Mouse (Mus musculus): ENCODE results near the gene Tbc1d5.

DNA sequence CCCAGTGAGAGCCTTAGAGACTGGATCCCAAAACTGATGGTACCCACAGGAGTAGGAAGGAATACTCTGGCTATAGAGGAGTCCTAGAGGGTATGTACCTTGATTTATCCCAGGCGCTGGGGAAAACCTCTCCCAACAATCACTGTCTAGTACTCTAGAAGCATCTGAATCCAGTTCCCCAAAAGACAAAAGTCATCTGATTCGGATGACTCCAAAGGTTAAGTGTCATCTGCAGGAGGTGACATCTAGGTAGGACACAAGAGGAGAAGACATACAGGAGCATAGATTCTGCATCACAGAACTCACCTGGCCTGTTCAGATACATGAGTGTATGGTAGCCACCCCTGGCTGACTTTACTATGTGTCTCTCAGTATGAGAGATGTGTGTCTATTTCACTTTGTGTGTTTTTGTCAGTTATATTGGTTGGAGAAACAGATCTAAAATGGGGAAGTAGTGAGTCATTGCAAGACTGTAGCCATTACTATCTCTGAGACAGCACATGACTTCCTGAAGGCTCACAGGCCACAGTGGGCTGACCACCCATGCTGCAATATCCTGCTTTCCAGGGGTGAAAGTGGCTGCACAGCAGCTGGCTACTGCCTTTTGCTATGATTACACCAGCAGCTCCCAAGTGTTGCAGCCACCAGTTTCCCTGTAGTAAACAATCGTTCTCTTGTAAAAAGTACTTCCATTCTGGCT, 185.7 kb downstream of the Tbc1d5 start:
- TF ChIP-seq GATA1 (IDR thresholded peaks at IDR 0.05; ENCODE audit: borderline replicate concordance, low read length) = peak; percentile 67; the same call in 1 of the 3 replicates
- peak; percentile 92 for TF ChIP-seq FLI1 (IDR thresholded peaks at IDR 0.05; ENCODE audit: low read length)

All from megakaryocyte, embryonic 14.5 days (primary cell).